Mouse (Mus musculus): ENCODE results near the gene Lrrk2. TPM values are rescaled to one million over a fixed set of nuclear protein-coding genes. Genes with fewer than 3 reads are reported as not detected.

Gene Lrrk2
- polyA plus RNA-seq, 1 experiment from 2014 or later, result 4.7 TPM

Other genes starting within 250 kb of the Lrrk2 start
- gene Slc2a13, start 99.9 kb upstream of the Lrrk2 start, polyA plus RNA-seq (2015; fragmentation: Nextera tagmentation; extraction: Ambion mirVana), result 1.0 and 1.5 TPM in 2 replicates
- gene Smgc, start 165.1 kb downstream of the Lrrk2 start, polyA plus RNA-seq (2015; fragmentation: Nextera tagmentation; extraction: Ambion mirVana), result not detected in 2 replicates

Data from heart, embryonic 15.5 days (tissue).